ENCODE assay signal across 18 mouse cellular contexts in genomic region chr9:98534675-98535280, GRCm38 (mm10). TPM values are rescaled to one million over a fixed set of nuclear protein-coding genes. Genes with fewer than 3 reads are reported as not detected.
"Had no signal": no experiment of that assay in that cellular context is flagged by ENCODE, and none has a peak within 500 bp of the region (broad histone marks: within the 10 kb centered on the region; RNA-seq: fewer than 3 reads in every experiment).

No protein-coding gene starts in this region.

- H3K4me2 ChIP-seq: liver, embryonic 11.5 days; liver, embryonic 15.5 days; neural tube, embryonic 15.5 days had no signal

- H3K27ac ChIP-seq: layer of hippocampus, adult 2 months; liver, embryonic 15.5 days; midbrain, embryonic 10.5 days; neural tube, embryonic 15.5 days had no signal

- H3K9ac ChIP-seq: liver, embryonic 15.5 days; neural tube, embryonic 15.5 days had no signal

- H3K27me3 ChIP-seq: liver, embryonic 15.5 days; neural tube, embryonic 15.5 days had no signal

- ATAC-seq: lung, postnatal 0 days had no signal

- H3K36me3 ChIP-seq: liver, embryonic 15.5 days; midbrain, embryonic 10.5 days; neural tube, embryonic 15.5 days had no signal

- H3K4me3 ChIP-seq: layer of hippocampus, adult 2 months; liver, embryonic 15.5 days; midbrain, embryonic 10.5 days; myocyte; neural tube, embryonic 15.5 days had no signal

- H3K9me3 ChIP-seq: liver, embryonic 15.5 days; midbrain, embryonic 10.5 days; neural tube, embryonic 15.5 days had no signal

- DNase-seq: kidney, adult 8-10 months; left cerebral cortex, postnatal 4 days; lung, postnatal 36 days; midbrain, embryonic 14.5 days; right cerebral cortex, adult 18-20 months; right cerebral cortex, postnatal 25 days; thymus, adult 18-20 months; thymus, postnatal 14 days had no signal

RNA-seq across cellular contexts. Expression of gene Rbp2, which starts 48.9 kb away (rescaled TPM):
- total RNA-seq: layer of hippocampus, adult 2 months; left cerebral cortex, adult 18-20 months; left cerebral cortex, postnatal 10 days; left cerebral cortex, postnatal 4 days; megakaryocyte progenitor cell, adult 5-6 weeks had no signal
- polyA plus RNA-seq: midbrain, embryonic 14.5 days had no signal
